Mouse (Mus musculus) intestine, postnatal 0 days (tissue): Measurements from ENCODE around the gene Ttc16. TPM values are rescaled to one million over a fixed set of nuclear protein-coding genes. Genes with fewer than 3 reads are reported as not detected.

Source experiments
- ATAC-seq: fragments of 200-750 bp; cut with Nextera tagmentation; 2 replicates; pipeline ENCODE4 v1.8.0; 2017; ENCODE audit warnings: mild to moderate bottlenecking, moderate TSS enrichment, moderate library complexity
- H3K27ac ChIP-seq: fragments of 300-500 bp; sonication (generic); 2 replicates; pipeline ENCODE4 v1.5.1; 2014; ENCODE audit warnings: mild to moderate bottlenecking, low read depth, low read length, moderate library complexity
- H3K27me3 ChIP-seq: fragments of 300-500 bp; sonication (generic); replicated peaks from 2 replicates; pipeline ENCODE4 v1.6.1; 2014; ENCODE audit warnings: low read length, mixed read lengths; ENCODE audit not compliant: control insufficient read depth, insufficient read depth
- H3K36me3 ChIP-seq: fragments of 300-500 bp; sonication (generic); 2 replicates; pipeline ENCODE4 v1.6.1; 2014; ENCODE audit warnings: mild to moderate bottlenecking, moderate library complexity; ENCODE audit not compliant: control insufficient read depth, insufficient read depth
- H3K4me1 ChIP-seq: fragments of 300-500 bp; sonication (generic); replicated peaks from 2 replicates; pipeline ENCODE4 v1.6.1; 2014; ENCODE audit warnings: antibody characterized with exemption, low read length, mixed read lengths; ENCODE audit not compliant: control insufficient read depth, insufficient read depth
- H3K4me2 ChIP-seq: fragments of 300-500 bp; sonication (generic); replicated peaks from 2 replicates; pipeline ENCODE4 v1.6.1; 2014; ENCODE audit warnings: low read depth, mild to moderate bottlenecking, moderate library complexity
- H3K4me3 ChIP-seq: fragments of 300-500 bp; sonication (generic); 2 replicates; pipeline ENCODE4 v1.5.1; 2014; ENCODE audit warnings: low read depth, low read length
- H3K9ac ChIP-seq: fragments of 300-500 bp; sonication (generic); 2 replicates; pipeline ENCODE4 v1.6.1; 2014; ENCODE audit warnings: mild to moderate bottlenecking, low read depth, low read length
- H3K9me3 ChIP-seq: fragments of 300-500 bp; sonication (generic); 2 replicates; pipeline ENCODE4 v1.6.1; 2016; ENCODE audit warnings: mixed run types; ENCODE audit not compliant: control insufficient read depth
- CTCF ChIP-seq: sonication (generic); IDR thresholded peaks from 2 replicates; pipeline ENCODE4 v1.5.1; 2016; ENCODE audit warnings: low read depth, mild to moderate bottlenecking, control low read depth, antibody characterized with exemption, moderate library complexity
- WGBS: fragments of 180-500 bp; shearing (Covaris S2); extraction: QIAGEN DNeasy Blood & Tissue Kit; methylation state at CpG from one replicate; pipeline ENCODE4 v1.1.7; 2014; 5-methylcytosine and 5-hydroxymethylcytosine counted together
- polyA plus RNA-seq: library from polyadenylated mRNA; unstranded; fragments of >200 nt; fragmentation: Nextera tagmentation; extraction: Ambion mirVana; gene quantifications from 2 replicates; pipeline ENCODE4 v1.2.1, GENCODE M21; 2015

Gene Ttc16
- polyA plus RNA-seq, 1 experiment from 2014 or later = 0.04 TPM

GRCm38 (mm10) chr2:32727435-32727834 is 48.0 kb downstream of the Ttc16 start:
- TF ChIP-seq CTCF = no peak
- Histone ChIP-seq H3K36me3 (no peaks in the 10 kb centered on the region), H3K27ac (no peak overlapping the region), H3K4me1 (no peaks in the 10 kb centered on the region), H3K9ac (no peak overlapping the region), H3K4me3 (peak overlapping the region; percentile 31), H3K4me2 (peak overlapping the region; percentile 61), H3K9me3 (no peaks in the 10 kb centered on the region), H3K27me3 (no peaks in the 10 kb centered on the region)
- WGBS = 1% methylated on average over 16 of the region's 16 CpGs
- ATAC-seq = peak; percentile 92

DNA sequence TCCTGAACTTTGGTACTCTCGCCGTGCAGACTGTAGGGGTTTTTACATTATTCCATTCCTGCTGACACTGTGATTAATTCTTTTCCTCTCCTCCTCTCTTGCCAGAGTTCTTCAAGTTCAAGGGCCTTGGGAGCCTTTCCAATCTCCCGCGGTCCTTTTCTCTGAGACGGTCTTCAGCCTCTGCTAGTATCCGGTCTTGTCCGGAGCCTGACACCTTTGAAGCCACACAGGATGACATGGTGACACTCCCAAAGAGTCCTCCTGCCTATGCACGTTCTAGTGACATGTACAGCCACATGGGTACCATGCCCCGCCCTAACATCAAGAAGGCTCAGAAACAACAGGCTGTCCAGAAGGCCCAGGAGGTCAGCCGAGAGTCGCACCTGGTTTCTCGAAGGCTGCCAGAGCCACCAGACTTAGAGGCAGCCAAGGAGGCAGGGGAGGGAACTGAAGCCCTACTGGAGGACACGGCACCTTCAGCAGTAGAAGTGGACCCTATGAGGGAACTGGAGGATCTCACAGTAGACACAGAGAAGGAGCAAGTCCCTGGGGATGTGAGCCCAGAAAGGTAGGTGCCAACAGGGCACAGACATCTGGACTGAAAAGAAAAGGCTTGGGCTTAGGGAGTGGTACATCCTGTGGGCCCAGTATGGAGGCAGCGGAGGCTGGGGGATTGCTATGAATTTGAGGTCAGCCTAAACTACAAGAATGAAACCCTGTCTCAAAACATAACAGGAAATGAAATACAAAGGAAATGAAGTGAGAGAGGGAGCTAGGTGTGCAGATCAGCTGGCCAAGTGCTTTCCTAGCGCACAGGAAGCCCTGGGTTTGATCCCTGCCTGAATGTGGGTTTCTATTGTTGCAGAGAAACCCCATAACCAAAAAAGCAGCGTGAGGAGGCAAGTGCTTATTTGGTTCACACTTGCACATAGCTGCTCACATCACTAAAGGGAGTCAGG is 50.3 kb downstream of the Ttc16 start:
- Histone ChIP-seq H3K9ac (no peak overlapping the region), H3K9me3 (no peaks in the 10 kb centered on the region), H3K27me3 (no peaks in the 10 kb centered on the region), H3K4me3 (no peak overlapping the region), H3K27ac (no peak overlapping the region), H3K4me2 (no peak overlapping the region), H3K36me3 (no peaks in the 10 kb centered on the region), H3K4me1 (0 out of 2 replicates have a peak, but pooled peaks cover 3% of the 10 kb centered on the region)
- no peak for ATAC-seq
- TF ChIP-seq CTCF = no peak
- WGBS = 67% methylated on average over 16 of the region's 16 CpGs

GRCm38 (mm10) chr2:32724149-32724548 is 51.3 kb downstream of the Ttc16 start:
- Histone ChIP-seq H3K4me1 (0 out of 2 replicates have a peak, but pooled peaks cover 3% of the 10 kb centered on the region), H3K36me3 (no peaks in the 10 kb centered on the region), H3K27ac (no peak overlapping the region), H3K9ac (no peak overlapping the region), H3K4me2 (no peak overlapping the region), H3K4me3 (no peak overlapping the region), H3K9me3 (no peaks in the 10 kb centered on the region), H3K27me3 (no peaks in the 10 kb centered on the region)
- TF ChIP-seq CTCF = no peak
- ATAC-seq = no peak
- 86% methylated on average over 4 of the region's 4 CpGs for WGBS

GRCm38 (mm10) chr2:32722581-32722980 is 52.9 kb downstream of the Ttc16 start:
- no peak overlapping the region for H3K27ac ChIP-seq
- TF ChIP-seq CTCF = no peak
- no peaks in the 10 kb centered on the region for H3K27me3 ChIP-seq
- H3K9ac ChIP-seq = no peak overlapping the region
- H3K4me3 ChIP-seq = no peak overlapping the region
- no peak for ATAC-seq
- no peaks in the 10 kb centered on the region for H3K36me3 ChIP-seq
- H3K4me2 ChIP-seq = 0 out of 2 replicates have a peak overlapping the region, but pooled peaks have one; percentile 24
- H3K9me3 ChIP-seq = no peaks in the 10 kb centered on the region
- 63% methylated on average over 3 of the region's 3 CpGs for WGBS
- H3K4me1 ChIP-seq = 0 out of 2 replicates have a peak, but pooled peaks cover 3% of the 10 kb centered on the region

DNA sequence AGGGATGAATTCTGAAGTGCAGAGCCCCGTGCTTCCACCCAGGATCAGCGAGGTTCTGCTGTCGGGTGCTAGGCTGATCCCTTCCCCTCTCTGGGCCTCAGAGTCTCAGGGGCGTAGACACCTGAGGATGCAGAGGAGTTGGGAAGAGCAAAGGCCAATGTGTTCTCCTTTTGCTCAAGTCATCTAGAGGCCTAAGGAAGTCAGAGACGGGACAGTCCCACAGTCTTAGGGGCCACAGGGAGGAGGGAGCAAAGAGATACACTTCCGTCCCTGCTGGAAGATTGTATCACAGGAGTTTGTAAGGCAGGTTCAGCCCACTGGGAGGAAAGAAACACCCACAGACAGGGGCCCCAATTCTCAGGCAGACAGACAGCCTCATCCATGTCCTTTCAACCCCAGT is 53.4 kb downstream of the Ttc16 start:
- no peak overlapping the region for H3K27ac ChIP-seq
- H3K36me3 ChIP-seq = no peaks in the 10 kb centered on the region
- no peaks in the 10 kb centered on the region for H3K9me3 ChIP-seq
- no peaks in the 10 kb centered on the region for H3K27me3 ChIP-seq
- H3K4me2 ChIP-seq = peak overlapping the region; percentile 24; the same call in 1 of the 2 replicates
- H3K4me3 ChIP-seq = 0 out of 2 replicates have a peak overlapping the region, but pooled peaks have one; percentile 11
- WGBS = 28% methylated on average over 6 of the region's 6 CpGs
- 0 out of 2 replicates have a peak, but pooled peaks have one; percentile 13 for ATAC-seq
- no peak for TF ChIP-seq CTCF
- 0 out of 2 replicates have a peak, but pooled peaks cover 3% of the 10 kb centered on the region for H3K4me1 ChIP-seq
- H3K9ac ChIP-seq = no peak overlapping the region

DNA sequence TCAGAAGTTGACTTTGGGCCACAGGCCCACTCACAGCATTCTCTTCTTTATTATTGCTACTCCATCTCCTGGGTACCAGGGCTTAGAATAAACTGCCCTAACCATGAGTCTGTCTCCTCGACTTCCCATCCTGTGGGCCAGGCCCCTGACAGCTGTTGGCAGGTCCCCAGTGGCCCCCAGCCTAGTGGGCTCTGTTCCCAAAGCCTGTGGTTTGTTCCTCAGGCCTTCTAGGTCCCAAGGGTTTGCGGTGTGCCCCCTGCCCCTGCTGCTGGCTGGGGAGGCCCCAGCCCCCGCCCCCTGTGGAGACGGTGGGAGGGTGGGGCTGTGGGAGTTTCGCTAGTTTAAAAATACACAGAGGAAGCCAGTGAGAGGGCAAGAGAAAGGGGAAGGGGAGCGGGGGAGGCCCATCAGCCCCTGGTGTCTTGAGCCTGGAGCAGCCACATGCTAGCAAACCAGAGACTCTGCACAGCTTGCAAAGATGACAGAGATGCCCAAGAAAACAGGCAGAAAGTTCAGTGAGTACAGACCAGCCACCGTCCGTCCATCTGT is 54.7 kb downstream of the Ttc16 start, which contains the start of gene Sh2d3c:
Gene Sh2d3c, plus strand, starts transcription at position 375 of the 549 bp plus-strand sequence.
- Histone ChIP-seq H3K9ac (no peak within 1 kb of the TSS), H3K4me2 (peak within 1 kb of the TSS; percentile 39), H3K27me3 (no peaks in the 10 kb centered on the region), H3K27ac (no peak within 1 kb of the TSS), H3K9me3 (no peaks in the 10 kb centered on the region), H3K4me3 (peak within 1 kb of the TSS; percentile 11; the same call in 1 of the 2 replicates), H3K36me3 (no peaks in the 10 kb centered on the region), H3K4me1 (0 out of 2 replicates have a peak, but pooled peaks cover 3% of the 10 kb centered on the region)
- no peak for TF ChIP-seq CTCF
- no peak for ATAC-seq
- 47% methylated on average over 8 of the region's 8 CpGs for WGBS
